Mouse (Mus musculus): ENCODE measurements at regions not wholly inside any gene's neighbourhood (a gene's known extent, or its start where the extent isn't known, plus 50 kb on each side); places are given as distances from the start of the nearest gene placed in this dataset.

DNA sequence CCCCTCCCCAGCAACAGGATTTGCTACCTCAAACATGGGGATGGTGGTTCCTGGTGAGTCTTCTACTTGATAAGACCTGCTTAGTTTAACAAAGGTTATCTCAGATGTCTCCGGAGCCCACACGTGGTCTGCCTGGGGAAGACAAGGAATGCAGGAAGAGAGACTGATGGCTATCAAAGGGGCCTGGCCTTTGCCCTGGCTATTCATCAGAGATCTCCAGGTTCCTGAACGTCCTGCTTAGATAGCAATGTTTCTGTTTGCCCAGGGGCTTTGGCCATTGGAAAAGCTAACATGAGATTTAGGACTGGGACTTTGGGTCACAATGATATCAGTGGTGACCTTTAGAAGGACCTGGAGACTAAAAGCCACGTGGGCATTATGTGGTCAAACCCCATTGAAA, 64.2 kb upstream of the Dhx40 start:
- Histone ChIP-seq H3K4me2 (ENCODE audit: low read depth, low read length) (no peak overlapping the region), H3K27me3 (ENCODE audit: control insufficient read depth, insufficient read depth, low read depth, low read length) (no peaks in the 10 kb centered on the region), H3K36me3 (ENCODE audit: control insufficient read depth, insufficient read depth) (no peaks in the 10 kb centered on the region), H3K27ac (ENCODE audit: low read length) (peak overlapping the region; percentile 58), H3K4me3 (ENCODE audit: low read depth, low read length) (no peak overlapping the region), H3K4me1 (ENCODE audit: control insufficient read depth, low read depth, low read length) (peaks cover 6% of the 10 kb centered on the region; the same call in 1 of the 2 replicates), H3K9me3 (replicated peaks; ENCODE audit: control insufficient read depth, low read length) (no peaks in the 10 kb centered on the region), H3K9ac (ENCODE audit: low read depth, low read length) (no peak overlapping the region)
- ATAC-seq (ENCODE audit: low read depth) = peak; percentile 30; the same call in 1 of the 2 replicates
- 8% methylated on average over 4 of the region's 4 CpGs for WGBS (ENCODE audit: insufficient replicate concordance)

- H3K27ac ChIP-seq (ENCODE audit: low read length) = peak overlapping the region; percentile 58
- peak; percentile 54; the same call in 1 of the 2 replicates for ATAC-seq (ENCODE audit: low read depth)
- H3K9ac ChIP-seq (ENCODE audit: low read depth, low read length) = no peak overlapping the region
- H3K4me2 ChIP-seq (ENCODE audit: low read depth, low read length) = no peak overlapping the region
- no peaks in the 10 kb centered on the region for H3K9me3 ChIP-seq (replicated peaks; ENCODE audit: control insufficient read depth, low read length)
- H3K4me1 ChIP-seq (ENCODE audit: control insufficient read depth, low read depth, low read length) = peaks cover 6% of the 10 kb centered on the region; the same call in 1 of the 2 replicates
- no peaks in the 10 kb centered on the region for H3K27me3 ChIP-seq (ENCODE audit: control insufficient read depth, insufficient read depth, low read depth, low read length)
- no peak overlapping the region for H3K4me3 ChIP-seq (ENCODE audit: low read depth, low read length)
- H3K36me3 ChIP-seq (ENCODE audit: control insufficient read depth, insufficient read depth) = no peaks in the 10 kb centered on the region
- 57% methylated on average over 9 of the region's 9 CpGs for WGBS (ENCODE audit: insufficient replicate concordance)
These were observed 63.1 kb upstream of the Dhx40 start for GRCm38 (mm10) chr11:86870486-86871165.

- Histone ChIP-seq H3K9ac (ENCODE audit: low read depth, low read length) (no peak overlapping the region), H3K4me2 (ENCODE audit: low read depth, low read length) (no peak overlapping the region), H3K27me3 (ENCODE audit: control insufficient read depth, insufficient read depth, low read depth, low read length) (no peaks in the 10 kb centered on the region), H3K9me3 (replicated peaks; ENCODE audit: control insufficient read depth, low read length) (no peaks in the 10 kb centered on the region), H3K36me3 (ENCODE audit: control insufficient read depth, insufficient read depth) (no peaks in the 10 kb centered on the region), H3K4me3 (ENCODE audit: low read depth, low read length) (no peak overlapping the region), H3K27ac (ENCODE audit: low read length) (no peak overlapping the region), H3K4me1 (ENCODE audit: control insufficient read depth, low read depth, low read length) (peaks cover 4% of the 10 kb centered on the region; the same call in 1 of the 2 replicates)
- WGBS (ENCODE audit: insufficient replicate concordance) = 69% methylated on average over 10 of the region's 10 CpGs
- ATAC-seq (ENCODE audit: low read depth) = no peak
These were observed 59.4 kb upstream of the Dhx40 start for GRCm38 (mm10) chr11:86866931-86867330.

DNA sequence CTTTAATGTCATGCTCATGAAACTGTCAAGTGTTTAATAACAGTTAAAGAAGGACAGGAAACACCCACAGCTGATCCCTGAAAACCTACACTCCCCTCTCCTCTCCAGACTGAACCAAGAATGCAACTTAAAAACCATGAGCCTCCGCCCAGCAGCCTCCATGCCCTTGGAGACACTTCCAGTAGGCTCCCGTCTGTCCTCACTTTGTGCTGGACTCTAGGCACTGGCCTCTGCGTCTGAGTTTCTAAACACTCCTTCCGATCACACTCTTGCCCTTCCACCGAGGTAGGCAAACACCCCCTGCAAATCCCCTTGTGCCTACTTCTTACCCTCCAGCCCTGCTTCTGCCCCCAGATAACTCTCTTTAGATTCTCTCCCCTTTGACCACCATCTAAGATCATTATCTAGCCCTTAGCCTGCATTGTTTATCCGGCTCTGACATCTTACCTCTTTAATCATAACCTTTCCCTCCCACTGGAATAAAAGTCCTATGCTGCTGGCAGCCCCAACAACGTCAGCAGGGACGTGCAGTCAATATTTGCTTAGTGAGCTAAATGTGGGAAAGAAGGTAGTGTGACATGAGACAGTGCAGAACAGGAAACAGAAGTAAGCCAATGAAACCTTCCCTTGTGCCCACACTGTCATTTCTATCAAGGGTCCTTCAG, 52.5 kb upstream of the Dhx40 start:
- no peaks in the 10 kb centered on the region for H3K27me3 ChIP-seq (ENCODE audit: control insufficient read depth, insufficient read depth, low read depth, low read length)
- no peaks in the 10 kb centered on the region for H3K4me1 ChIP-seq (ENCODE audit: control insufficient read depth, low read depth, low read length)
- no peaks in the 10 kb centered on the region for H3K9me3 ChIP-seq (replicated peaks; ENCODE audit: control insufficient read depth, low read length)
- H3K9ac ChIP-seq (ENCODE audit: low read depth, low read length) = no peak overlapping the region
- ATAC-seq (ENCODE audit: low read depth) = peak; percentile 83
- H3K36me3 ChIP-seq (ENCODE audit: control insufficient read depth, insufficient read depth) = no peaks in the 10 kb centered on the region
- 53% methylated on average over 8 of the region's 8 CpGs for WGBS (ENCODE audit: insufficient replicate concordance)
- no peak overlapping the region for H3K4me3 ChIP-seq (ENCODE audit: low read depth, low read length)
- no peak overlapping the region for H3K4me2 ChIP-seq (ENCODE audit: low read depth, low read length)
- peak overlapping the region; percentile 68 for H3K27ac ChIP-seq (ENCODE audit: low read length)

GRCm38 (mm10) chr11:86859236-86859817, 51.8 kb upstream of the Dhx40 start:
- H3K36me3 ChIP-seq (ENCODE audit: control insufficient read depth, insufficient read depth) = no peaks in the 10 kb centered on the region
- 65% methylated on average over 9 of the region's 9 CpGs for WGBS (ENCODE audit: insufficient replicate concordance)
- no peaks in the 10 kb centered on the region for H3K9me3 ChIP-seq (replicated peaks; ENCODE audit: control insufficient read depth, low read length)
- H3K27me3 ChIP-seq (ENCODE audit: control insufficient read depth, insufficient read depth, low read depth, low read length) = no peaks in the 10 kb centered on the region
- H3K4me3 ChIP-seq (ENCODE audit: low read depth, low read length) = no peak overlapping the region
- no peak overlapping the region for H3K27ac ChIP-seq (ENCODE audit: low read length)
- H3K4me2 ChIP-seq (ENCODE audit: low read depth, low read length) = no peak overlapping the region
- no peak for ATAC-seq (ENCODE audit: low read depth)
- no peaks in the 10 kb centered on the region for H3K4me1 ChIP-seq (ENCODE audit: control insufficient read depth, low read depth, low read length)
- no peak overlapping the region for H3K9ac ChIP-seq (ENCODE audit: low read depth, low read length)

- no peaks in the 10 kb centered on the region for H3K27me3 ChIP-seq (ENCODE audit: control insufficient read depth, insufficient read depth, low read depth, low read length)
- 80% methylated on average over 3 of the region's 3 CpGs for WGBS (ENCODE audit: insufficient replicate concordance)
- H3K4me1 ChIP-seq (ENCODE audit: control insufficient read depth, low read depth, low read length) = no peaks in the 10 kb centered on the region
- no peak overlapping the region for H3K27ac ChIP-seq (ENCODE audit: low read length)
- H3K4me2 ChIP-seq (ENCODE audit: low read depth, low read length) = no peak overlapping the region
- H3K4me3 ChIP-seq (ENCODE audit: low read depth, low read length) = no peak overlapping the region
- no peaks in the 10 kb centered on the region for H3K9me3 ChIP-seq (replicated peaks; ENCODE audit: control insufficient read depth, low read length)
- ATAC-seq (ENCODE audit: low read depth) = no peak
- H3K9ac ChIP-seq (ENCODE audit: low read depth, low read length) = no peak overlapping the region
- H3K36me3 ChIP-seq (ENCODE audit: control insufficient read depth, insufficient read depth) = no peaks in the 10 kb centered on the region
These were observed 50.7 kb upstream of the Dhx40 start for GRCm38 (mm10) chr11:86858211-86858610.
